Comparison of ENCODE assay signal across 8 mouse cellular contexts in the genomic region with DNA sequence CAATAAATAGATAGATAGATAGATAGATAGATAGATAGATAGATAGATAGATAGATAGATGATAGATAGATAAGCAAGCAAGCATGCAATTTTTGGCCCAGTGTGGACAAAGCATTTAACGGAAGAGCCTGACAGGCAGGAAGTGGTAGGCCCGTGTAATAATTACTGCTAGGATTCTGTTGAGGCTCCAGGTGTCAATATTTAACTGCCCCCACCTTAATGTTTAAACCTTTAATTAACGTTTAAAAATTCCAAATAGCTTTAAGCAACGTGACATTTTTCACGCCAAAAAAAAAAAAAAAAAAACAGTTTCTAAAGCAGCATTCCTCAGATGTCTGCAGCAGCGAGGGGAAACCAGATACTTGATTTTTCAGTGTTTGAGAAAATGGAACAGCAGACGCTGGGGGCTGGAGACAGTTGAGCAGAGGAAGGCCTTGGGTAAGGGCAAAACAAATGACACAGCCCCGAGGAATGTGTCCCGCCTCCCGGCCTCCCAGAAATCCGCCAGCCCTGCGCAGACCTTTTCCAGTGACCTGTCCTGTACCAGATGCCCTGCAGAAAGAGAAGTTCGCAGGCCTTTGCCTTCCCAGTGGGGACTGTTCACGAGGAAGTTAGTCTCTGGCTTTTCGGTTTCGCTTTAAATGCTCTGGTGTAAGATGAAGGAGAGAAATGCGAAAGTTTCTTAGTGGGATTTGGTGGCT. TPM values are rescaled to one million over a fixed set of nuclear protein-coding genes. Genes with fewer than 3 reads are reported as not detected.
DNase-seq lines count a peak whose midpoint lies in the region; ATAC-seq and TF ChIP-seq lines count a peak whose summit lies in the region.

No protein-coding gene starts in this region.

- no peak overlapping the region for H3K4me2 ChIP-seq in hindbrain, postnatal 0 days (ENCODE audit: low read depth, low read length)
- peak overlapping the region; percentile 18 for H3K4me2 ChIP-seq in heart, embryonic 14.5 days (ENCODE audit: low read length)
- no peak overlapping the region for H3K4me2 ChIP-seq in limb, embryonic 13.5 days (replicated peaks)
- no peak overlapping the region for H3K4me2 ChIP-seq in stomach, embryonic 16.5 days (ENCODE audit: low read depth, low read length)

- H3K4me1 ChIP-seq in hindbrain, embryonic 10.5 days (replicated peaks) = peaks cover 4% of the 10 kb centered on the region; the same call in 1 of the 2 replicates
- H3K4me1 ChIP-seq in hindbrain, postnatal 0 days (ENCODE audit: insufficient read depth, low read length) = no peaks in the 10 kb centered on the region
- peaks cover 5% of the 10 kb centered on the region; the same call in 1 of the 2 replicates for H3K4me1 ChIP-seq in bone marrow macrophage, adult 2 months (ENCODE audit: control insufficient read depth, insufficient read depth, low read length)
- peaks cover 3 to 4% of the 10 kb centered on the region in 2 experiments; a peak in 2 of 4 replicates for H3K4me1 ChIP-seq in heart, embryonic 14.5 days (ENCODE audit: control insufficient read depth in 2 of 2, insufficient read depth in 2 of 2, low read length in 2 of 2)
- H3K4me1 ChIP-seq in limb, embryonic 13.5 days = peaks cover 11% of the 10 kb centered on the region; the same call in 1 of the 2 replicates
- H3K4me1 ChIP-seq in stomach, embryonic 16.5 days (ENCODE audit: control insufficient read depth, insufficient read depth, low read length) = no peaks in the 10 kb centered on the region

- H3K9ac ChIP-seq in hindbrain, postnatal 0 days (replicated peaks; ENCODE audit: low read length) = no peak overlapping the region
- H3K9ac ChIP-seq in heart, embryonic 14.5 days (ENCODE audit: low read length) = no peak overlapping the region
- H3K9ac ChIP-seq in limb, embryonic 13.5 days = no peak overlapping the region
- no peak overlapping the region; the same call in 1 of the 2 replicates for H3K9ac ChIP-seq in stomach, embryonic 16.5 days (ENCODE audit: low read length)

- ATAC-seq in hindbrain, postnatal 0 days = no peak
- ATAC-seq in heart, embryonic 14.5 days (ENCODE audit: insufficient number of reproducible peaks, insufficient read depth, low FRiP score, low read depth) = no peak
- ATAC-seq in limb, embryonic 13.5 days (ENCODE audit: low FRiP score, low read depth) = no peak
- ATAC-seq in stomach, embryonic 16.5 days (ENCODE audit: insufficient read depth, low FRiP score) = no peak

- TF ChIP-seq CTCF in hindbrain, postnatal 0 days (IDR thresholded peaks at IDR 0.05; ENCODE audit: low read depth) = no peak
- TF ChIP-seq CTCF in bone marrow macrophage, adult 2 months (IDR thresholded peaks at IDR 0.05; ENCODE audit: low read depth, low read length) = no peak

- peak; percentile 45 for DNase-seq in hindbrain, embryonic 10.5 days (ENCODE audit: low spot score)
- no peak for DNase-seq in hindbrain, postnatal 0 days (ENCODE audit: low spot score)
- DNase-seq in right cerebral cortex, postnatal 14 days = no peak
- DNase-seq in right cerebral cortex, postnatal 25 days = no peak

- H3K27me3 ChIP-seq in hindbrain, embryonic 10.5 days (ENCODE audit: insufficient read depth, poor library complexity, severe bottlenecking) = no peaks in the 10 kb centered on the region
- H3K27me3 ChIP-seq in hindbrain, postnatal 0 days (ENCODE audit: insufficient read depth, low read length) = no peaks in the 10 kb centered on the region
- H3K27me3 ChIP-seq in heart, embryonic 14.5 days (ENCODE audit: control insufficient read depth, insufficient read depth, low read length) = no peaks in the 10 kb centered on the region
- H3K27me3 ChIP-seq in limb, embryonic 13.5 days = no peaks in the 10 kb centered on the region
- H3K27me3 ChIP-seq in stomach, embryonic 16.5 days (ENCODE audit: control insufficient read depth, insufficient read depth, low read length) = no peaks in the 10 kb centered on the region

- WGBS in hindbrain, embryonic 10.5 days = 67% methylated on average over 17 of the region's 17 CpGs
- WGBS in hindbrain, postnatal 0 days = 77% methylated on average over 17 of the region's 17 CpGs
- 43% methylated on average over 17 of the region's 17 CpGs for WGBS in heart, embryonic 14.5 days
- WGBS in limb, embryonic 13.5 days = 53% methylated on average over 17 of the region's 17 CpGs
- WGBS in stomach, embryonic 16.5 days = 41% methylated on average over 17 of the region's 17 CpGs

- no peak overlapping the region for H3K27ac ChIP-seq in hindbrain, embryonic 10.5 days
- no peak overlapping the region for H3K27ac ChIP-seq in hindbrain, postnatal 0 days
- H3K27ac ChIP-seq in bone marrow macrophage, adult 2 months (ENCODE audit: insufficient read depth, low read depth, low read length) = no peak overlapping the region
- H3K27ac ChIP-seq in heart, embryonic 14.5 days (replicated peaks in 1 of 2; ENCODE audit: control insufficient read depth in 1 of 2, insufficient read depth in 1 of 2, low read depth in 2 of 2, low read length in 2 of 2) = peak overlapping the region; percentile 43 to 70
- H3K27ac ChIP-seq in limb, embryonic 13.5 days = peak overlapping the region; percentile 72; the same call in 1 of the 2 replicates
- peak overlapping the region; percentile 35 for H3K27ac ChIP-seq in stomach, embryonic 16.5 days (ENCODE audit: low read length)

- TF ChIP-seq POLR2A in bone marrow macrophage, adult 2 months (IDR thresholded peaks at IDR 0.05; ENCODE audit: borderline replicate concordance, low read depth, low read length) = no peak

- H3K36me3 ChIP-seq in hindbrain, embryonic 10.5 days = no peaks in the 10 kb centered on the region
- no peaks in the 10 kb centered on the region for H3K36me3 ChIP-seq in hindbrain, postnatal 0 days (ENCODE audit: insufficient read depth, low read length)
- no peaks in the 10 kb centered on the region for H3K36me3 ChIP-seq in heart, embryonic 14.5 days (ENCODE audit: control insufficient read depth, insufficient read depth, low read length)
- no peaks in the 10 kb centered on the region for H3K36me3 ChIP-seq in limb, embryonic 13.5 days
- no peaks in the 10 kb centered on the region for H3K36me3 ChIP-seq in stomach, embryonic 16.5 days (ENCODE audit: control insufficient read depth, insufficient read depth, low read length)

- H3K4me3 ChIP-seq in hindbrain, embryonic 10.5 days = no peak overlapping the region
- no peak overlapping the region for H3K4me3 ChIP-seq in hindbrain, postnatal 0 days (ENCODE audit: low read length)
- peak overlapping the region; percentile 38; the same call in 1 of the 2 replicates for H3K4me3 ChIP-seq in bone marrow macrophage, adult 2 months (ENCODE audit: insufficient read depth, low read length)
- H3K4me3 ChIP-seq in heart, embryonic 14.5 days (ENCODE audit: control insufficient read depth in 1 of 2, insufficient read depth in 1 of 2, low read depth in 1 of 2, low read length in 2 of 2) = no peak overlapping the region
- H3K4me3 ChIP-seq in limb, embryonic 13.5 days = no peak overlapping the region
- no peak overlapping the region for H3K4me3 ChIP-seq in stomach, embryonic 16.5 days (replicated peaks; ENCODE audit: low read length)

- H3K9me3 ChIP-seq in hindbrain, embryonic 10.5 days = no peaks in the 10 kb centered on the region
- no peaks in the 10 kb centered on the region for H3K9me3 ChIP-seq in hindbrain, postnatal 0 days (ENCODE audit: low read length)
- 0 out of 2 replicates have a peak, but pooled peaks cover 4% of the 10 kb centered on the region for H3K9me3 ChIP-seq in heart, embryonic 14.5 days (ENCODE audit: control insufficient read depth, low read length)
- peaks cover 4% of the 10 kb centered on the region; the same call in 1 of the 2 replicates for H3K9me3 ChIP-seq in limb, embryonic 13.5 days
- no peaks in the 10 kb centered on the region for H3K9me3 ChIP-seq in stomach, embryonic 16.5 days (replicated peaks; ENCODE audit: control insufficient read depth, low read length)

RNA-seq across cellular contexts. Expression of gene Srsf10, which starts 35.6 kb away (rescaled TPM):
- 283 and 352 TPM in 2 replicates for polyA plus RNA-seq in hindbrain, embryonic 10.5 days (2016; fragmentation: Nextera tagmentation; extraction: Ambion mirVana)
- 52.8 and 61.0 TPM in 2 replicates for total RNA-seq in hindbrain, postnatal 0 days (2014; rRNA removed)
- 147 and 155 TPM in 2 replicates for polyA plus RNA-seq in hindbrain, postnatal 0 days (2015; fragmentation: Nextera tagmentation; extraction: Ambion mirVana)
- polyA plus RNA-seq in bone marrow macrophage, adult 2 months (2012; ENCODE audit: insufficient read depth, insufficient read length, missing spikeins) = 82.1 and 98.0 TPM in 2 replicates
- polyA plus RNA-seq in heart, embryonic 14.5 days (2014; fragmentation: Nextera tagmentation; extraction: Ambion mirVana) = 144 and 147 TPM in 2 replicates
- 323 and 330 TPM in 2 replicates for polyA plus RNA-seq in limb, embryonic 13.5 days (2015; fragmentation: Nextera tagmentation; extraction: Ambion mirVana)
- 192 and 199 TPM in 2 replicates for polyA plus RNA-seq in stomach, embryonic 16.5 days (2015; fragmentation: Nextera tagmentation; extraction: Ambion mirVana)

RNA-seq across cellular contexts. Expression of gene Pnrc2, which starts 53.7 kb away (rescaled TPM):
- 171 and 204 TPM in 2 replicates for polyA plus RNA-seq in hindbrain, embryonic 10.5 days (2016; fragmentation: Nextera tagmentation; extraction: Ambion mirVana)
- total RNA-seq in hindbrain, postnatal 0 days (2014; rRNA removed) = 54.9 and 55.0 TPM in 2 replicates
- polyA plus RNA-seq in hindbrain, postnatal 0 days (2015; fragmentation: Nextera tagmentation; extraction: Ambion mirVana) = 81.7 and 90.4 TPM in 2 replicates
- polyA plus RNA-seq in bone marrow macrophage, adult 2 months (2012; ENCODE audit: insufficient read depth, insufficient read length, missing spikeins) = 126 and 135 TPM in 2 replicates
- polyA plus RNA-seq in heart, embryonic 14.5 days (2014; fragmentation: Nextera tagmentation; extraction: Ambion mirVana) = 133 and 137 TPM in 2 replicates
- polyA plus RNA-seq in limb, embryonic 13.5 days (2015; fragmentation: Nextera tagmentation; extraction: Ambion mirVana) = 192 and 195 TPM in 2 replicates
- 168 and 169 TPM in 2 replicates for polyA plus RNA-seq in stomach, embryonic 16.5 days (2015; fragmentation: Nextera tagmentation; extraction: Ambion mirVana)

Comparison
In these comparisons a context has a peak if more than half of its experiments do, and no peak if none do; other contexts are left out.
1. H3K27ac ChIP-seq: peak in heart, embryonic 14.5 days (2 of 2), limb, embryonic 13.5 days (single experiment) and stomach, embryonic 16.5 days (single experiment); none in hindbrain, embryonic 10.5 days (single experiment), hindbrain, postnatal 0 days (single experiment) and bone marrow macrophage, adult 2 months (single experiment).